Mouse (Mus musculus) ES-E14 (cell line): ENCODE data around the gene Camsap2.

ENCODE experiments used
- HCFC1 ChIP-seq: IDR thresholded peaks from 2 replicates; pipeline ENCODE4 v1.6.1; 2012; ENCODE audit warnings: low read length, inconsistent platforms, borderline replicate concordance; ENCODE audit not compliant: insufficient read depth
- MAFK ChIP-seq: IDR thresholded peaks from 2 replicates; pipeline ENCODE4 v1.6.1; 2014; ENCODE audit warnings: mild to moderate bottlenecking, low read depth, low read length, inconsistent platforms; ENCODE audit not compliant: insufficient read depth
- ZC3H11A ChIP-seq: IDR thresholded peaks from 2 replicates; pipeline ENCODE4 v1.6.1; 2012; ENCODE audit warnings: low read depth, mild to moderate bottlenecking, inconsistent platforms, low read length, borderline replicate concordance
- ZNF384 ChIP-seq: IDR thresholded peaks from 2 replicates; pipeline ENCODE4 v1.6.1; 2012; ENCODE audit warnings: low read depth, low read length, inconsistent platforms

- TF ChIP-seq ZC3H11A (no peak), MAFK (no peak), ZNF384 (no peak), HCFC1 (no peak)
Observed at GRCm38 (mm10) chr1:136333071-136333470, 12.8 kb downstream of the Camsap2 start.
